Mouse (Mus musculus): ENCODE results near the gene Cped1.

Gene Cped1

DNA sequence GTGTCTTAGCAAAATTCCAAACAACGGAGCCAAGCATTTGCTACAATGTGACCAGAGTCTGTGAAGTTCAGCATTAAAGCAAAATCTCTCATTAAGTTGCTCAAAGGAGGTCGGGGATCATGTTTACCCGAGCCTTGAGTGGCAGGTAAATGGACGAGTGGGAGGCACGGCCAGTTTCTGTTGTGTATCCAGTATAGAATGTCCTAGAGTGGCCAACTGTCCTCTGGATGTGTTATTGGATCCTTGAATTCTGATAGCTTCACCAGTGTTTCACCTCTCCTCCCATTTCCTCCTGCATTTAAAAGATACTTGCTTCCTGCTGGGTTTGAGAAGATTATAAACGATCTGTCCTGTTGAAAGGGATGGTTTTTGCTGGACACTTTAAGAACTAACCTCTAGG lies 14.4 kb downstream of the Cped1 start:
- no peak for DNase-seq (ENCODE audit: low spot score in 2 of 2)

DNA sequence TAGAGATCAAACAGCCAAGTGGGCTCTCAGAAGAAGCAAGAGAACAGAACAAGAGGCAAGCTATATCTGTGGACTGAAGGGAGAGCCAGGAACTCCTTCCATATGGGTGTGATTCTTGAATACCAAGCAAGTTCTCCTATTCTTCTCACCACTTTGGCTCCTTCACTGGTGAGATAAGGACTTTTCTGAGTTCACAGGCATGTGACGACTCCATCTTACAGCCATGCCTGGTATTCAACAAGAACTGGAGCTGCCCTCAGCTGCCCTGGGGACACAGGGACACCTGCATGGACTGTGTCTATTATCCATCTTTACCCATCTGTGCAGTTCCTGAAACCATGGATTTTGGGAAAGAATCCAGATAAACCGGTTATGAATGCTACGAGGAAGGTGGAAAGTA lies 15.2 kb downstream of the Cped1 start:
- no peak for DNase-seq (ENCODE audit: low spot score in 2 of 2)

DNA sequence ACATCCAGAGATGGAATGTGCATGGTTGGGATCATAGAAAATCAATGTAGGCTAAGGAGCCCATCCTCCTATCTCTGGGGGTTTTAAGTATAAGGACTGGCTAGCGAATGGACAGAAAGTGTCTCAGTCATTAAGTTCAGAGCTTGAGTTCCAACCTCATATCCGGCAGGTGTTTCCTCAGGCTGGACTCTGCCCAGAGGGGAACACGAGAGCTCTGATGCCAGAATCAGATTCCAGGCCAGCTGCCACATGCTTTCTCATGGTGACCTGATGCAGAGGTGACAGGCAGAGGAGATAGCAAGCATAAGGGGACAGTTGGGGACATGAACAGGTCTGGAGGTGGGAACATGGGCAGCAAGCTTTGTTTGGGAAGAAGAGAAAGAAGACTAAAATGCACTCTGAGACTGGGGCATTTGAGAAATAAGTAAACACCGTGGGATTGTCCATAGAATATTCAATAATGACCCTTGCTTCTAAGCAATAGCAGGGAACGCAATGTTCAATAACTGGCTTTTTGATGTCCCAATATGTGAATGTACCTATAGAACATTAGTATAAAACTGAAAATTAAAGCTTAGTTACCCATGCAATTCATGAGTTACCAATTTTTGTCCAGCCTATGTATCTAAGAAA lies 15.7 kb downstream of the Cped1 start:
- DNase-seq (ENCODE audit: low spot score in 2 of 2), result no peak

DNA sequence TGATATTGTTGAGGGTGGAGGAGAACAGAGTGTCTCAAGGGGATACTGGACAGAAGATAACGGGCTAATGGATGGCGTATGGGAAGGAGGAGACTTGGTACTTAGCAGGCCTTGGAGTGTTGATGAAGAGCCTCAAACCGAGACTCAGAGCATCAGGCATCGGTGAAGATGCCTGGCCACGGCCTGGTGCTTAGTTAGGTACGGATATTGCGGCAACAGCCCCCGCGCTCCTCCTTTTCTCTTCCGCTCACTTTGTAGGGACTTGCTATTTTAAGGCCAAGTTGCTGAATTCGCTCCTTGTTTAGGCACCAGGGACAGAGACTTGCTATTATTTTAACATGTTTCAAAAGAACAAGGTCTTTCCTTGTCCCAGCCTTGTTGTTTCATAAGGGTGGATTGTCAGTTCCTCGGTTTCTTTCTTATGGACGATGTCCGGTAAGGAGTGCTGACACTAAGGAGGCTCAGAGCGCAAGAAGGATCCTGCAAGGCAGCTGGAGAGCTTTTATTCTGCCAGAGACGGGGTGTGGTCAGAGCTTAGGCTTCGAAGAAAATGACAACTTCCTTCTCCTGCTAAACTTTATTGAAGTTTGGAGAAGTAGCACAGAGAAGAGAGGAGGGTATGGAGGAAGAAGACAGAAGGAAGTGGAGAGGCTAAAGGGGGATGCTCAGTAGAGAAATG lies 16.9 kb downstream of the Cped1 start:
- DNase-seq (ENCODE audit: low spot score in 2 of 2), result no peak

DNA sequence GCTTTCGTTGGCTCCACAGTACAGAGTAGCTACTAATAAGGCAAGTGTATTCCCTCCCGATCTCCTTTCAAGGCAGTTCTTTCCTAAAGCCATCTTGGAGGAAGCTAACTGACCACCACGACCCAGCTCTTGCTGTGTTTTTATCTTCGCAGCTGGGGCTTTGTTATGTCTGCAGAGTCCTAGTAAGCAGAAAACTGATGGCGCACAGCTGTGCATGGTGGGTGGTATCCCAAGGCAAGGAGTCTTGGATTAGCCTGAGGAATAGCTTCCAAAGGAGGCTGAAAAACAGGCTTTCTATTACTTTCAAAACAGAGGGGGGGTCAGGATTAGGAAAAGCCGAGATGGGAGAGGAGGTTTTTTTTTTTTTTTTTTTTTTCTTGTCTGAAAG lies 17.5 kb downstream of the Cped1 start:
- DNase-seq (ENCODE audit: low spot score in 2 of 2), result no peak

DNA sequence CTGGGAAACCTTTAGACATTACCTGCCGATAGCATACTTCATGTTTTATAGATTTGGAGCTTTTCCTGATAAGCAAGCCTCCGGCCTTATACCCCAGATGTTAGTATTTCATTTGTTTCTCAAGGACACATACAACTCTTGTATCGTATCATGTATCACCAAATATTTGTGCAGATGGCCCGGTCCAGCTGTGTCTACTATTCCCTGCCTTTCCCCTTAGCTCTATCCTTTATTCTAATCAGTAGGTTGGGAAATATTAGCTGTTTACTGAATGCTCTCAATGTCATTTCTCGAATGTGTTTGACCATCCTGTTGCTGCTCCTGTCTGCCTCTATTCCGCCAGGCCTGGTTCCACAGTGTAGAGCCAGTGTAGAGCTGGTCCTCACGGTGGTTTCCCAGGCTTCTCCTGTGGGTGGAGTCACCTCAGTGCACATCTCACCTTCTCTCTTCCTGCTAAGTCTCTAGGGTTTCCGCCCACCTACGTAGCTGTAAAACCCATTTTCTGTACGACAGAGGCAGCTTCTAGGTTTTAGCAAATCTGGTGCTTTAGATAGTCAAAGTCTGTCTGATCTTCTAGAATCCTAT lies 18.3 kb downstream of the Cped1 start:
- no peak for DNase-seq (ENCODE audit: low spot score in 2 of 2)

DNA sequence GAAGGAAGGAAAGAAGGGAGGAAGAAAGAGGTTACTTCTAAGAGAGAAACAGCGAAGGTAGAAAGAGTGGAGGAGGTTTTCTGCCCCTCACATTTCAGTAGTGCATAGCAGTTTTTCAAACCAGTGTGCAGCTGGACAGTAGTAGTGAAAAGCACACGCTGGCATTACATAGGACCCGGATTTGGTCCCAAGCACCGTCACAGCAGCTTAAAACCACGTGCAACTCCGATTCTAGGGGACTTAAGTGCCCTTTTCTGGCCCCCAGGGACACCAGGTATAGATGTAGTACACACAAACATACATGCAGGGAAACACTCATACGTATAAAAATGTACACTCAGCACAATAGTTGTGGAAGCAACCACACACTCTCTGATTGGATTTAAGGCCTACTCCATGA lies 22.6 kb downstream of the Cped1 start:
- DNase-seq (ENCODE audit: low spot score in 2 of 2), result no peak

DNA sequence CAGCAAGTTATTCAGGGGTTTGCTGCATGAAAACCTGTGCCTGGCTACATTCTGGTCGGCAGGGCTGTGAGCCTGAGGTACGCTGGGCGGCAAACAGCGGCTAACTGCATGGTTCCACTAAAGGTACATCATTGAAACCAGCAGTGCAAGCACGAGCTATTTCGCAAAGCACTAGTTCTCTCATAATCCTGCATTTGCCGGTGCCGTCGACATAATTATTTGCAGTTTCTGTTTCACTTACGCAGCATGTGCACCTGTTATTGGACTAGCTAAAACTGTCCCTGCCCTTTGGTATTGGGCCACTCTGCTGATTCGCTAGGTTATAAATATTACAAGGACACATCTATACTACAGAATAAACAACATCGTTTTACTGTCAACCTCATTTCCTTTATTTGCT lies 24.5 kb downstream of the Cped1 start:
- no peak for DNase-seq (ENCODE audit: low spot score in 2 of 2)

DNA sequence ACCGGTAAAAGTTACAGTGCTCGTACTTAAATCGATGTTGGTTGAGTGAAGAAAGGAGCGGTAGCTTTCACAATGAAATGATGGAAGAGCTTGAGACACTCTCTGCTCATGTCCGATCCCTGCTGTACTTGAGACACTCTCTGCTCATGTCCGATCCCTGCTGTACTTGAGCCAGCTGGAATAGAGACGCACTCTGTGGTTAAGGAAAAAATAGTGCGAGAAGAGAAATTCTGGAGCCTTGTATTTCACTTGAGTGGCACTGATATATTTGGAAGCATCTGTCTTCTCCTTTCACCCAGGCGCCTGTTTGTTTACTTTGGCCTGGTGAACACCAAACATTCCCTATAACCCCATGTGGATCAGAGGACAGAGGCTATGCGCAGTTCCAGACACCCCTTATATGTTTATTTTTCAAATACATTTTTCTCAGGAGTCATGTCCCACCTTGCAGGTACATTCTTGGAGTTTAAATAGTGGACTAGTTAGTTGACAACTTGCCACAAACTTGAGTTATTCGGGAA lies 25.1 kb downstream of the Cped1 start:
- DNase-seq (ENCODE audit: low spot score in 2 of 2), result no peak

DNA sequence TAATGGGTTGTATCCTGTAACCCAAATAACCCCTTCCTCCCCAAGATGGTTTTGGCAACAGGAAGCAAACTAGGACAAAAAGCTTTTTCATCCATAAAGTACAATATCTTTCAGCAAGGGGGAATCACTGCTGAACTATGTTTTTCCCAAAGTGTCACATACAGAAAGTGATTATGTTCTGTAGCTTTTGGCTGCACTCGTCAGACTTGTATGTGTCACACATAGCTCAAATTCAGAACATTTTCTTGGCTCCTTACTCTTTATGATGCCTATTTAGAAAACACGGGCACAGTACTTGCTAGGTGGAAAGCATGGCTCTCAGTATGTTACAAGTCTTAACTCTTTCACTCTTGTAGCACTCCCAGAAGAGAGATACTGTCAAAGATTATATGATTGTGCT lies 25.8 kb downstream of the Cped1 start:
- DNase-seq (ENCODE audit: low spot score in 2 of 2), result no peak

DNA sequence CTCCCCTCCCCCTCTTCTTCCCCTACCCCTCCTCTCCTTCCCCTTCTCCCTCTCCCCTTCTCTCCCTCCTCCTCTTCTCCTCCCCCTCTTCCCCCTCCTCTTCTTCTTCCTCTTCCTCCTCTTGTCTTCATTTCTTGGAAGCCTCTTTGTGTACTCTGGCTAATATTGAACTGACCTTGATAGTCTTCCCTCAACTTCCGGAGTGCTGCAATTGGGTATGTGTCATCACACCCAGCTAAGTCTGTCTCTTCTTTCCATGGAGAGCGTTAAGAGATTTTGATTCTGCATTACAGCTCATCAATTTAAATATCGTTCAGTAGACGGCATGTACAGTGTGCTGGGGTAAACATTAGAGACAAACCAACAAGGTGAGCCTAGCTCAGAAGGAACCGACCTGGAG lies 26.4 kb downstream of the Cped1 start:
- no peak for DNase-seq (ENCODE audit: low spot score in 2 of 2)

DNA sequence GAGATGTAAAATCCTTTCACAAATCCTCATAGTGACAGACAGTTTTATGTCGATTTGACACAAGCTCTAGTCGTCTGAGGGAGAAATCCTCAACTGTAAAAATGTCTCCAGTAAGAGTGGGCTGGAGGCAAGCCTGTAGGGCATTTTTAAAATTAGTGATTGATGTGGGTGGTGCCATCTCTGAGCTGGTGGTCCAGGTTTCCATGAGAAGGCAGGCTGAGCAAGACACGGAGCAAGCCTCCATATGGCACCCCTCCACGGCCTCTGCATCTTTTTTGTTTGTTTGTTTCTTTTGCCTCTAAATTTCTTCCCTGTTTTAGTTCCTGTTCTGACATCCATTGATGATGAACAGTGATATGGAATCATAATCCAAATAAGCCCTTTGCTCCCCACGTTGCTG lies 26.8 kb downstream of the Cped1 start:
- no peak for DNase-seq (ENCODE audit: low spot score in 2 of 2)

DNA sequence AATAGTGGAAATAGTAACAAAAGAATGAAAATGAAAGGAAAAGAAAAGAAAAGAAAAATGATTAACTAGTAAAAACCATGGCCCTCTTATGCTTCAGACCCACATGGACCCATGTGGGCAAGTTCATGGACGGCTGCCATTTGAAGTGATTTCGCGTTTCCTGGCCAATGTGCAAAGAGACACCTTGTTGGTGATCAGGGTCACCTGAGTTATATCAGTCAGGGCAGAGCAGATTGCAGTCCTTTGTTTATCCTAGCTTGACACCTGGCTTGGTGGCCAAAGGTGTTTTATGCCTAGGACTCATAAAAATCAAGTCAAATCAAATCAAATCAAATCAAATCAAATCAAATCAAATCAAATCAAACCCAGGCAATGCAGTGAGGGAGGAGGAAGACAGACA lies 27.7 kb downstream of the Cped1 start:
- no peak for DNase-seq (ENCODE audit: low spot score in 2 of 2)

DNA sequence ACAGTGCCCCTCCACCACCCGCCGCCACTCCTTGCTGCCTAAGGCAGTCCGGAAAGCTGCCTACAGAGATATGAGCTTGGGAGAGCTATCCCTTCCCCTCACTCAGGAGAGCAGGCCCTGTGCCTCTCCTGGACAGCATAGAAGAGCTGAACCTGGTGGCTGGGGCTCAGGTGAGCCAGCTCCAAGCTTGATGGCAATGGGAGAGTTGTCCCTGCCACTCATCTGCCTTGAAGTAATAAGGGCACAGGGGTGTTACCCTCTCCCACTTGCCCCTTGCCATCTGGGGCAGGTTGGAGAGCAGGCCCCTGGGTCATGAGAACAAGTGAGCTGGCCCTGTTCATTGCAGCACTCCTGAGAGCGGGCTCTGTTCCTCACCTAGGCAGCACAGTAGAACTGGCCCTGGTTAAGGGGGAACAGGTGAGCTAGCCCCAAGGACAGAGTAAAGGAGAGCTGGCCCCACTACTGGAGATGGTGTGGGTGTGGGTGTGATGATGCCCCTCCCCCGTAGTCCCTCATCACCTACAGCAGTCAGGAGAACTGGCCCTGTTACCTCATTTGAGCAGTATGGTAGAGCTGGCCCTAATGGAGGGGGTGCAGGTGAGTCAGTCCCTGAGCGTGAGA lies 28.7 kb downstream of the Cped1 start:
- no peak for DNase-seq (ENCODE audit: low spot score in 2 of 2)

DNA sequence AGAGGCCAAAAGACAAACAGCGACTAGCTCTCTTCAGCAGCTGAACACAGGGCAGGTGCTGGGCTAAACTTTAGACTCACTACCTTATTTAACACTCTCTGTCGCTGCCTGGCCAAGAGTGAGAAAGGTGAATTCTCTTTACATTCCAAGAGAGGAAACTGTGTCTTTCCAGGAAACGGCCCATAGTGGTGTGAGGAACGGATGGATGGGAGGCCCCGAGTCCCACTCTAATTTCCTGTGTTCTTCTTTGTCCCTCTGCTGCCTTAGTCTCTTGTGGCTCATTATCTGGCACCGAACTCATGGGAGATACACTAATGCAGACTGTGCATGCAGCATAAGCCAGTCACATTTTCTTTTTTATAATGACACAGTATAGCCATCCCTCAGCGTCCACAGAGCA lies 31.9 kb downstream of the Cped1 start:
- no peak for DNase-seq (ENCODE audit: low spot score in 2 of 2)

DNA sequence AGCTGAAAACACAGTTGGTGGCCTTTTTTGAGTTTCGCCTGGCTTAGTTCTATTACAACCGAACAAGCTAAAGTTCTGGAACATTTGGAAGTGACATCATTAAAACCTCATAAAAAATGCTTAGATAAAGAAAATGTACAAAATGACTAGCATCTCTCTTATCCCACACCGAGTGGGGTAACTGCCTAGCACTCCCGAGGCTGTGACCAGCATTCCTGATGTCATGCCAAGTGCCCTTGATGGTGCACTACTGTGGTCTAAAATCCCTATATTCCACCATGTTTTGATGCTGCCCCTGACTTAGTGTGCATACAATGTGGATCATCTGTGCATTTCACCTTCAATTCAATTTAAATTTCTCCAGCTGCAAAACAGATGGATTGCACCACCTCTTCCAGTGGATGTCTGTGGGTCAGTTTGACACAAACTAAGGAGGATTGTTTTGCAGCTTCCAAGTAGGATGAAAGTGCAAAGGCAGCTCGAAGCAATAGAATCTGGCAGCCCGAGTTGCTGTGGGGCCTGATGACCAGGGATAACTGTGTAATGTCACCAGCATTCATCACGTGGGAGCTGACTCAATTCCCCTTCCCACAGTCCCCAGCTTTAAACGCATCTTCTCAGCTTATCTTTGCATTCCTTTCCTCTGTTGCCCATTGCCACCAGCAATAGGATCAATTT lies 33.2 kb downstream of the Cped1 start:
- DNase-seq (ENCODE audit: low spot score in 2 of 2), result no peak

DNA sequence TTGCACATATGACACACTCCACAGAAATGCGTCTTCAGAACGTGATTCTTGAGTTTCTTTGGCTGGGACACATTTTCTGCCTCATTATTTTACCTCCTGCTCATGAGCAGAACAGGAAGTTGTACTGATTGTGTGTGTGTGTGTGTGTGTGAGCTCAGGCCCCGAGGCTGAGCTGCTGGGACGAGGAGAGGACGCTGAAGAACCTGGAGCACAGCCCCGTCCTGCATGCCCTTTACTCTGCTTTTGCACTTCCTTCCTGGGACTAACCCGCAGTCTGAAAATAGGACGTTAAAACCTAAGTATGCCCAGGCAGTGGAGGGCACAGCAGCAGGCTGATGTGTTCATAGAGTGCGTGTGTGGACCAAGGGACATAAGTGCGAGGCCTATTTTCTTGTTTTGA lies 33.9 kb downstream of the Cped1 start:
- DNase-seq (ENCODE audit: low spot score in 2 of 2), result no peak

DNA sequence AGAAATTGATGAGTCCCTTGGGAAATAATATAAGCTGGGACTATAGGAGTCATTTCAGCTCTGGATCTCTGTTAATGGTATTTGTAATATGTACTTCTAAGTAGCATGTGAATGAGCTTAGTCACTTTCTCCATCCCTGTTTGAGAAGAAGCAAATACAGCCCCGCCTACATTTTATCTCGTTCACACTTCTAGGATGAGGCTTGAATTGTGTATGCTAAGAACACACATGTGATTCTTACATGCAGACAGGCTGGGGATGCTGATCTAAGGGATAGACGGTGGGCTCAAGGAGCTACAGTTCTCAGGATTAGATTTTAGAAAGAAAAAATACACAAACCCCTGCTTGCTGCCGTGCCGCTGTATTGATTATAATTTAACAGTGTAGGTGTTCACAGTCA lies 35.0 kb downstream of the Cped1 start:
- DNase-seq (ENCODE audit: low spot score in 2 of 2), result no peak

DNA sequence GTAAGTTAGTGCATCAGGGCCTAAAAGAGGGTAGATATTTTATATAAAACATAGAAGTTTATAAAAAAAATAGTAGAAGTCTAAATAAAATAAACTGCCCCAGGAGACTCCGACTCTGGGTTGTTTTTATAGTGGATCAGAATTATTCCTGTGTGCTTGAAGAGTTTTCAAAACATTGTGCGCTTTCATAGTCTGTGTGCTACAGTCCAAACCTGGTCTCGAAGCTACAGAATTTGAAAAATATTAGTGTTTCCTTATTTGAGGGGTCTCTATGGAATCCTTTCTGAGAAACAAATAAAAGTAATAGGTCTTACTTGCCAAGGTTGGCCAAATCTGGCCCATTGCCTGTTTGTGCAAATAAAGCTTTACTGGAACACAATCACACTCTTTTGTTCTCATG lies 35.6 kb downstream of the Cped1 start:
- DNase-seq (ENCODE audit: low spot score in 2 of 2), result no peak

DNA sequence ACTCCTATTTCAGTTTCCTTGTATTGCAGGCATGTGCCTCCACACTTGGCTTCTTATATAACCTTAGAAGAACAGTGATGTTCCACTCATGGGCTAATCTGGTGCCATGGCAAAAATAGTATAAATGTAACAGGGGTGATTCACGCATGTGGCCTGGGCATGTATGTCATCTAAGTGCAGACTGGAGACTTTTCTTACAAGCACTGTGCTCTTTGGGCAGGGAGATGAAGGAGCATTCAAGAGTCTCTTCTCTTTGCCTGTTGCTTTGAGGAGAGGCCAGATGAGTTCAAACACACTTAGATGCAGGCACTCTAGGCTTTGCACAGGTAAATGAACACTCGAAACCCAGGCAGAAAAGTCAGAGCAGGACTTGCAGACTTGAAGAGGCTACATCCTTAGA lies 38.5 kb downstream of the Cped1 start:
- DNase-seq (ENCODE audit: low spot score in 2 of 2), result no peak

DNA sequence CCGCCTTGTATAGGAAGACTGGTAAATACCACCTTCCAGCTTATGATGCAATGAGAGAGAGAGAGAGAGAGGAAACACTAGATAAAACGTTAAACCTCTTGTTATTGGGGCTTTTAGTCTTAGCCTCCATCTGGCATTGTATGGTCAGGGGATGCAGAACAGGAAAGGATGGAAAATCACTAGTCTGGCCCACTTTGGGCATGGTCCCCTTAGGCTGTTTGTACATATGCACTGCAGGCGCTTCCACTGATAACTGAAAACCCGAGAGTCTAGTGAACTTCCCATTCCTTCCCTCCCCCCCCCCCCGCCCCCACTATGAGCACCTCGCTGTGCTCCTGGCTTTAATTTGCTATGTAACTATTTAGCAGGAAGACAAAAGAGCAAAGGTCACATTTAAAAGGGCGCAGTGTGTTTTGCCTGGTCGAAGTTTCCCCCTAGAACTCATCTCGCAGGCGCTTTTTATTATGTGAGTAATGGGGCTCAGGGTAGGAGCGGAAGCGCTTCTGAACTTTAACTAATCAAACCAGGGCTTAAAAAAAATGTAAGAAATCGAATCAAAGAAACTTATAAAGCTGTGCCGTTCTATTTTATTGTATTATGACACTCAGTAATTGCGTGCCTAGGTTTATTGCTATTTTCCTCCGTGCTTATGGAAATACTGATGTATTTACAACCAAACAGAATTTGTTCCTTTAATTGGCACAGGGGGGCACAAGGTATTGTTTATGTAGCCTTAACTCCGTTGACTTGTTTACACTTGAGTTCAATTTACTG lies 40.1 kb downstream of the Cped1 start:
- DNase-seq (ENCODE audit: low spot score in 2 of 2), result no peak

DNA sequence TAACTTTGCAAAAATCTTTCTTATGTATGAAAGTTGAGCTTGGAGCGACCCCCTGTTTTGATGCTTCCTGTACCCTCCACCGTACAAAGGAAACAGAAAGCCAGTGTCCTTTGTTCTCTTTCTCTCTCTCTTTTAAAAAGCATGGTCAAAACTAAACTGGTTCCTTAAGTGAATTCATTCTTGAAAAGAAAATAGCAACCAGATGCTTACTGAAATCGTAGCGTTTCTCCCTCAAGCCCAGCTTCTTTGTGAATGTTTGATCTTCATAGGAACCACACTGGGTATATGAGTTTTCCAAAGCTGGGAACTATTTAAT lies 40.6 kb downstream of the Cped1 start:
- no peak for DNase-seq (ENCODE audit: low spot score in 2 of 2)
